ENCODE assay signal across 25 mouse cellular contexts in genomic region chr8:83802506-83802905, GRCm38 (mm10).
DNase-seq lines count a peak whose midpoint lies in the region; ATAC-seq lines count a peak whose summit lies in the region.
"Had no signal": no experiment of that assay in that cellular context is flagged by ENCODE, and none has a peak within 500 bp of the region (broad histone marks: within the 10 kb centered on the region; RNA-seq: fewer than 3 reads in every experiment).

No protein-coding gene starts in this region.

- H3K27me3 ChIP-seq in splenic B cell, adult 2 months (ENCODE audit: control insufficient read depth, insufficient read depth, low read length, poor library complexity, severe bottlenecking): no peaks in the 10 kb centered on the region
- H3K27me3 ChIP-seq: CH12.LX; embryonic facial prominence, embryonic 15.5 days; forebrain, embryonic 15.5 days; heart, embryonic 15.5 days; hindbrain, embryonic 15.5 days had no signal

- peak; percentile 28 for DNase-seq in thymus, postnatal 4 days
- DNase-seq in thymus, postnatal 14 days: no peak
- DNase-seq in ES-CJ7 (ENCODE audit: low read depth, low spot score) (peak; percentile 88), R1 (ENCODE audit: low read depth, low spot score) (peak; percentile 91)
- peak; percentile 9 for DNase-seq in splenic B cell, adult 2 months (ENCODE audit: low read depth, low spot score)
- DNase-seq in urinary bladder, postnatal 10 days (ENCODE audit: low spot score): no peak
- no peak for DNase-seq in cerebellum, postnatal 14 days
- DNase-seq: adrenal gland, adult 8-10 months; adrenal gland, postnatal 36 days; cerebellum, adult 11 months; cerebellum, adult 9-10 months; cerebellum, postnatal 36 days; gastrocnemius, postnatal 14 days; heart, adult 2 months; heart, postnatal 14 days had no signal

- no peaks in the 10 kb centered on the region for H3K36me3 ChIP-seq in splenic B cell, adult 2 months (ENCODE audit: control insufficient read depth, insufficient read depth, low read length, poor library complexity, severe bottlenecking)
- H3K36me3 ChIP-seq: embryonic facial prominence, embryonic 15.5 days; forebrain, embryonic 10.5 days; forebrain, embryonic 15.5 days; G1E; heart, embryonic 15.5 days; hindbrain, embryonic 15.5 days had no signal

- no peak for ATAC-seq in frontal cortex, adult (ENCODE audit: low TSS enrichment)
- ATAC-seq: forebrain, embryonic 15.5 days; intestine, embryonic 16.5 days; Patski had no signal

Comparison
In these comparisons a context has a peak if more than half of its experiments do, and no peak if none do; other contexts are left out.
1. DNase-seq: peak in thymus, postnatal 4 days (single experiment), ES-CJ7 (single experiment), R1 (single experiment) and splenic B cell, adult 2 months (single experiment); none in thymus, postnatal 14 days (single experiment), urinary bladder, postnatal 10 days (single experiment) and cerebellum, postnatal 14 days (0 of 2).